Mouse (Mus musculus) midbrain, embryonic 13.5 days (tissue): ENCODE measurements around the gene Cnot8. TPM values are rescaled to one million over a fixed set of nuclear protein-coding genes. Genes with fewer than 3 reads are reported as not detected.
"Not testable (repeated sequence)": the region's sequence is repeated elsewhere in the genome, so short reads cannot be mapped to it uniquely, and the experiment has no call there.

ENCODE experiments used
- ATAC-seq: fragments of 200-750 bp; cut with Nextera tagmentation; 2 replicates; pipeline ENCODE4 v1.8.0; 2017; ENCODE audit warnings: mild to moderate bottlenecking, moderate TSS enrichment, moderate library complexity
- H3K27ac ChIP-seq: fragments of 300-500 bp; sonication (generic); 2 replicates; pipeline ENCODE4 v1.5.1; 2015; ENCODE audit warnings: inconsistent platforms, mild to moderate bottlenecking, moderate library complexity
- H3K27me3 ChIP-seq: fragments of 300-500 bp; sonication (generic); 2 replicates; pipeline ENCODE4 v1.6.1; 2015; ENCODE audit warnings: mild to moderate bottlenecking, inconsistent platforms
- H3K36me3 ChIP-seq: fragments of 300-500 bp; sonication (generic); 2 replicates; pipeline ENCODE4 v1.6.1; 2015; ENCODE audit warnings: mild to moderate bottlenecking, inconsistent platforms
- H3K4me1 ChIP-seq: fragments of 300-500 bp; sonication (generic); replicated peaks from 2 replicates; pipeline ENCODE4 v1.6.1; 2015; ENCODE audit warnings: inconsistent platforms
- H3K4me2 ChIP-seq: fragments of 300-500 bp; sonication (generic); replicated peaks from 2 replicates; pipeline ENCODE4 v1.6.1; 2015; ENCODE audit warnings: moderate library complexity, mild to moderate bottlenecking, inconsistent platforms
- H3K4me3 ChIP-seq: fragments of 300-500 bp; sonication (generic); replicated peaks from 2 replicates; pipeline ENCODE4 v1.5.1; 2015; ENCODE audit warnings: mild to moderate bottlenecking, inconsistent platforms
- H3K9ac ChIP-seq: fragments of 300-500 bp; sonication (generic); replicated peaks from 2 replicates; pipeline ENCODE4 v1.6.1; 2015; ENCODE audit warnings: mild to moderate bottlenecking, inconsistent platforms
- H3K9me3 ChIP-seq: fragments of 300-500 bp; sonication (generic); 2 replicates; pipeline ENCODE4 v1.6.1; 2016; ENCODE audit warnings: mild to moderate bottlenecking, inconsistent platforms
- WGBS: fragments of 180-500 bp; shearing (Covaris S2); methylation state at CpG from one replicate; pipeline ENCODE4 v1.1.7; 2015; 5-methylcytosine and 5-hydroxymethylcytosine counted together
- polyA plus RNA-seq: library from polyadenylated mRNA; unstranded; fragments of >200 nt; fragmentation: Nextera tagmentation; extraction: Ambion mirVana; gene quantifications from 2 replicates; pipeline ENCODE4 v1.2.1, GENCODE M21; 2015

The Cnot8 gene
- 117 and 120 TPM in 2 replicates for polyA plus RNA-seq

GRCm38 (mm10) chr11:58103697-58104306 lies at the start of gene Cnot8:
Gene Cnot8 (plus strand): TSS chr11:58104153.
- peak; percentile 97 for ATAC-seq
- Histone ChIP-seq H3K27me3 (peaks cover 3% of the 10 kb centered on the region), H3K4me3 (peak within 1 kb of the TSS; percentile 90), H3K27ac (peak within 1 kb of the TSS; percentile 87), H3K4me2 (peak within 1 kb of the TSS; percentile 72), H3K9me3 (no peaks in the 10 kb centered on the region), H3K9ac (peak within 1 kb of the TSS; percentile 88), H3K4me1 (peaks cover 41% of the 10 kb centered on the region), H3K36me3 (0 out of 2 replicates have a peak, but pooled peaks cover 3% of the 10 kb centered on the region)
- under 1% methylated on average over 54 of the region's 55 CpGs for WGBS

GRCm38 (mm10) chr11:58057455-58057854 lies 46.5 kb upstream of the Cnot8 start:
- Histone ChIP-seq H3K9me3 (no peaks in the 10 kb centered on the region), H3K4me2 (no peak overlapping the region), H3K36me3 (peaks cover 80% of the 10 kb centered on the region), H3K4me1 (no peaks in the 10 kb centered on the region), H3K4me3 (no peak overlapping the region), H3K27ac (no peak overlapping the region), H3K9ac (no peak overlapping the region), H3K27me3 (no peaks in the 10 kb centered on the region)
- no peak for ATAC-seq
- 53% methylated on average over 6 of the region's 6 CpGs for WGBS

GRCm38 (mm10) chr11:58059752-58060151 lies 44.2 kb upstream of the Cnot8 start:
- H3K27ac ChIP-seq, H3K4me3 ChIP-seq, H3K4me1 ChIP-seq, ATAC-seq, H3K9me3 ChIP-seq, H3K4me2 ChIP-seq, H3K9ac ChIP-seq, H3K27me3 ChIP-seq: not testable (repeated sequence)
- WGBS, result 91% methylated on average over 7 of the region's 7 CpGs
- H3K36me3 ChIP-seq, result peaks cover 59% of the 10 kb centered on the region

- H3K36me3 ChIP-seq, result peaks cover 46% of the 10 kb centered on the region
Measured at GRCm38 (mm10) chr11:58061218-58061617, 42.7 kb upstream of the Cnot8 start.

GRCm38 (mm10) chr11:58062586-58062985 lies 41.4 kb upstream of the Cnot8 start:
- H3K27ac ChIP-seq, result no peak overlapping the region
- H3K4me3 ChIP-seq, result no peak overlapping the region
- H3K36me3 ChIP-seq, result peaks cover 35% of the 10 kb centered on the region
- H3K27me3 ChIP-seq, result no peaks in the 10 kb centered on the region
- no peak overlapping the region for H3K4me2 ChIP-seq
- no peak for ATAC-seq
- WGBS, result 91% methylated on average over 4 of the region's 4 CpGs
- no peaks in the 10 kb centered on the region for H3K9me3 ChIP-seq
- H3K4me1 ChIP-seq, result no peaks in the 10 kb centered on the region
- no peak overlapping the region for H3K9ac ChIP-seq

More at GRCm38 (mm10) chr11:58061218-58061617, 42.7 kb upstream of the Cnot8 start:
- H3K9ac ChIP-seq, ATAC-seq, H3K27ac ChIP-seq, H3K27me3 ChIP-seq, H3K9me3 ChIP-seq, H3K4me2 ChIP-seq, H3K4me3 ChIP-seq, H3K4me1 ChIP-seq: not testable (repeated sequence)
- 97% methylated on average over 4 of the region's 4 CpGs for WGBS

GRCm38 (mm10) chr11:58065025-58065424 lies 38.9 kb upstream of the Cnot8 start:
- Histone ChIP-seq H3K4me3 (no peak overlapping the region), H3K9ac (no peak overlapping the region), H3K36me3 (peaks cover 14% of the 10 kb centered on the region), H3K27me3 (no peaks in the 10 kb centered on the region), H3K9me3 (no peaks in the 10 kb centered on the region), H3K27ac (no peak overlapping the region), H3K4me2 (no peak overlapping the region), H3K4me1 (no peaks in the 10 kb centered on the region)
- WGBS, result 91% methylated on average over 4 of the region's 4 CpGs
- ATAC-seq, result no peak

- no peak overlapping the region for H3K27ac ChIP-seq
- no peaks in the 10 kb centered on the region for H3K9me3 ChIP-seq
- no peak for ATAC-seq
- H3K4me3 ChIP-seq, result no peak overlapping the region
- no peak overlapping the region for H3K9ac ChIP-seq
- H3K36me3 ChIP-seq, result no peaks in the 10 kb centered on the region
- H3K4me1 ChIP-seq, result no peaks in the 10 kb centered on the region
- 85% methylated on average over 3 of the region's 3 CpGs for WGBS
- no peaks in the 10 kb centered on the region for H3K27me3 ChIP-seq
- H3K4me2 ChIP-seq, result no peak overlapping the region
Measured at GRCm38 (mm10) chr11:58072978-58073377, 31.0 kb upstream of the Cnot8 start.

- WGBS, result 75% methylated on average over 4 of the region's 4 CpGs
- H3K9ac ChIP-seq, result no peak overlapping the region
Measured at GRCm38 (mm10) chr11:58077270-58077669, 26.7 kb upstream of the Cnot8 start.

GRCm38 (mm10) chr11:58081716-58082115 lies 22.2 kb upstream of the Cnot8 start:
- no peak for ATAC-seq
- WGBS, result 90% methylated on average over 6 of the region's 6 CpGs
- no peaks in the 10 kb centered on the region for H3K4me1 ChIP-seq
- H3K27me3 ChIP-seq, result no peaks in the 10 kb centered on the region
- no peaks in the 10 kb centered on the region for H3K9me3 ChIP-seq
- no peak overlapping the region for H3K27ac ChIP-seq
- H3K9ac ChIP-seq, result no peak overlapping the region
- H3K36me3 ChIP-seq, result no peaks in the 10 kb centered on the region
- H3K4me3 ChIP-seq, result no peak overlapping the region
- H3K4me2 ChIP-seq, result no peak overlapping the region

More at GRCm38 (mm10) chr11:58077270-58077669, 26.7 kb upstream of the Cnot8 start:
- Histone ChIP-seq H3K4me1 (no peaks in the 10 kb centered on the region), H3K4me3 (no peak overlapping the region), H3K27ac (no peak overlapping the region), H3K36me3 (no peaks in the 10 kb centered on the region), H3K9me3 (no peaks in the 10 kb centered on the region), H3K4me2 (no peak overlapping the region), H3K27me3 (no peaks in the 10 kb centered on the region)
- no peak for ATAC-seq

- no peak overlapping the region for H3K27ac ChIP-seq
- H3K9me3 ChIP-seq, result no peaks in the 10 kb centered on the region
- no peaks in the 10 kb centered on the region for H3K36me3 ChIP-seq
- no peak overlapping the region for H3K9ac ChIP-seq
- no peak overlapping the region for H3K4me3 ChIP-seq
- 72% methylated on average over 4 of the region's 4 CpGs for WGBS
- no peak for ATAC-seq
- peaks cover under 1% of the 10 kb centered on the region for H3K4me1 ChIP-seq
- no peak overlapping the region for H3K4me2 ChIP-seq
- peaks cover 21% of the 10 kb centered on the region for H3K27me3 ChIP-seq
Measured at GRCm38 (mm10) chr11:58092541-58092940, 11.4 kb upstream of the Cnot8 start.

- ATAC-seq, result no peak
- H3K27ac ChIP-seq, result no peak within 1 kb of the TSS
- no peak within 1 kb of the TSS for H3K4me2 ChIP-seq
- H3K4me3 ChIP-seq, result no peak within 1 kb of the TSS
- WGBS, result 19% methylated on average over 12 of the region's 12 CpGs
- H3K9me3 ChIP-seq, result no peaks in the 10 kb centered on the region
- no peak within 1 kb of the TSS for H3K9ac ChIP-seq
- peaks cover 26% of the 10 kb centered on the region for H3K27me3 ChIP-seq
- no peaks in the 10 kb centered on the region for H3K36me3 ChIP-seq
- peaks cover 6% of the 10 kb centered on the region for H3K4me1 ChIP-seq
Measured at GRCm38 (mm10) chr11:58093021-58093528, 10.9 kb upstream of the Cnot8 start, which contains the start of gene Gm12248. Gene Gm12248 (minus strand): TSS chr11:58093134.

GRCm38 (mm10) chr11:58094766-58095165 lies 9.2 kb upstream of the Cnot8 start:
- Histone ChIP-seq H3K4me2 (no peak overlapping the region), H3K4me3 (no peak overlapping the region), H3K9ac (no peak overlapping the region), H3K4me1 (peaks cover 6% of the 10 kb centered on the region), H3K9me3 (no peaks in the 10 kb centered on the region), H3K27me3 (peaks cover 36% of the 10 kb centered on the region), H3K27ac (no peak overlapping the region), H3K36me3 (no peaks in the 10 kb centered on the region)
- 27% methylated on average over 4 of the region's 4 CpGs for WGBS
- no peak for ATAC-seq
